Mouse (Mus musculus) embryonic fibroblast, embryonic 13.5 days (primary cell): ENCODE results near the gene Ccdc78.

Experiments
- CTCF ChIP-seq: IDR thresholded peaks from 2 replicates; pipeline ENCODE4 v1.5.1; 2011; ENCODE audit warnings: mild to moderate bottlenecking, control low read depth, low read length, moderate library complexity, borderline replicate concordance; ENCODE audit not compliant: insufficient read depth
- POLR2A ChIP-seq: IDR thresholded peaks from 2 replicates; pipeline ENCODE4 v1.6.1; 2011; ENCODE audit warnings: low read depth, mild to moderate bottlenecking, control low read depth, low read length, moderate library complexity

GRCm38 (mm10) chr17:25781339-25781738, 5.0 kb upstream of the Ccdc78 start:
- TF ChIP-seq POLR2A = no peak
- TF ChIP-seq CTCF = no peak
